Mouse (Mus musculus): ENCODE data around the gene Cfhr2.
"Not testable (repeated sequence)": the region's sequence is repeated elsewhere in the genome, so short reads cannot be mapped to it uniquely, and the experiment has no call there.

Gene Cfhr2

GRCm38 (mm10) chr1:139858548-139858947 lies at the start of gene Cfhr2:
Cfhr2 (minus strand) TSS chr1:139858702.
- no peak for DNase-seq (ENCODE audit: low spot score in 2 of 2)

GRCm38 (mm10) chr1:139863751-139864150 lies 5.2 kb upstream of the Cfhr2 start:
- DNase-seq (ENCODE audit: low spot score in 2 of 2), result no peak

- no peak for DNase-seq (ENCODE audit: low spot score in 2 of 2)
These were observed 1.7 kb upstream of the Cfhr2 start for GRCm38 (mm10) chr1:139860176-139860575.

- DNase-seq (ENCODE audit: low spot score in 2 of 2), result no peak
These were observed 18.8 kb downstream of the Cfhr2 start for GRCm38 (mm10) chr1:139839699-139840098.

GRCm38 (mm10) chr1:139839290-139839689 lies 19.2 kb downstream of the Cfhr2 start:
- no peak for DNase-seq (ENCODE audit: low spot score in 2 of 2)

GRCm38 (mm10) chr1:139808594-139808993 lies 49.9 kb downstream of the Cfhr2 start:
- no peak for DNase-seq (ENCODE audit: low spot score in 2 of 2)

- no peak for DNase-seq (ENCODE audit: low spot score in 2 of 2)
These were observed 77.4 kb downstream of the Cfhr2 start, which contains the start of gene Gm4788 for GRCm38 (mm10) chr1:139781143-139781542. Gm4788 (minus strand) TSS chr1:139781243.

GRCm38 (mm10) chr1:139769913-139770312 lies 88.6 kb downstream of the Cfhr2 start:
- not testable (repeated sequence) for DNase-seq (ENCODE audit: low spot score in 2 of 2)

Measured in frontal cortex, postnatal 25 days (tissue).